Mouse (Mus musculus) kidney, postnatal 0 days (tissue): ENCODE measurements around the gene Spi1. TPM values are rescaled to one million over a fixed set of nuclear protein-coding genes. Genes with fewer than 3 reads are reported as not detected.
"Not testable (repeated sequence)": the region's sequence is repeated elsewhere in the genome, so short reads cannot be mapped to it uniquely, and the experiment has no call there.

Experiments
- ATAC-seq: fragments of 200-750 bp; cut with Nextera tagmentation; replicated peaks from 2 replicates; pipeline ENCODE4 v1.8.0; 2017; ENCODE audit warnings: low read depth, moderate number of reproducible peaks, moderate TSS enrichment, moderate library complexity; ENCODE audit not compliant: low FRiP score
- DNase-seq: peaks from one replicate; pipeline ENCODE4 v3.0.0-alpha.2; 2016; ENCODE audit warnings: low spot score
- H3K27ac ChIP-seq: fragments of 300-500 bp; sonication (generic); 2 replicates; pipeline ENCODE4 v1.5.1; 2014; ENCODE audit warnings: mild to moderate bottlenecking
- H3K27me3 ChIP-seq: fragments of 300-500 bp; sonication (generic); 2 replicates; pipeline ENCODE4 v1.6.1; 2014; ENCODE audit warnings: low read length, mixed read lengths; ENCODE audit not compliant: insufficient read depth
- H3K36me3 ChIP-seq: fragments of 300-500 bp; sonication (generic); 2 replicates; pipeline ENCODE4 v1.6.1; 2014; ENCODE audit warnings: low read length, mixed read lengths; ENCODE audit not compliant: insufficient read depth
- H3K4me1 ChIP-seq: fragments of 300-500 bp; sonication (generic); replicated peaks from 2 replicates; pipeline ENCODE4 v1.6.1; 2014; ENCODE audit warnings: antibody characterized with exemption, low read length, mixed read lengths; ENCODE audit not compliant: insufficient read depth
- H3K4me2 ChIP-seq: fragments of 300-500 bp; sonication (generic); 2 replicates; pipeline ENCODE4 v1.6.1; 2014; ENCODE audit warnings: mild to moderate bottlenecking, low read length, moderate library complexity, mixed read lengths
- H3K4me3 ChIP-seq: fragments of 300-500 bp; sonication (generic); replicated peaks from 2 replicates; pipeline ENCODE4 v1.5.1; 2014; ENCODE audit warnings: low read depth, low read length
- H3K9ac ChIP-seq: fragments of 300-500 bp; sonication (generic); 2 replicates; pipeline ENCODE4 v1.6.1; 2014; ENCODE audit warnings: low read depth, low read length
- H3K9me3 ChIP-seq: fragments of 300-500 bp; sonication (generic); replicated peaks from 2 replicates; pipeline ENCODE4 v1.6.1; 2016; ENCODE audit warnings: low read length, inconsistent platforms, mixed read lengths
- CTCF ChIP-seq: IDR thresholded peaks from 2 replicates; pipeline ENCODE4 v1.5.1; 2016; ENCODE audit warnings: antibody characterized with exemption, low read depth, mild to moderate bottlenecking, moderate library complexity
- WGBS: fragments of 180-500 bp; shearing (Covaris S2); extraction: QIAGEN DNeasy Blood & Tissue Kit; methylation state at CpG from one replicate; pipeline ENCODE4 v1.1.7; 2014; 5-methylcytosine and 5-hydroxymethylcytosine counted together
- polyA plus RNA-seq: library from polyadenylated mRNA; unstranded; fragments of >200 nt; fragmentation: Nextera tagmentation; extraction: Ambion mirVana; gene quantifications from 2 replicates; pipeline ENCODE4 v1.2.1, GENCODE M21; 2015

The Spi1 gene
- polyA plus RNA-seq, result 4.4 and 6.0 TPM in 2 replicates

DNA sequence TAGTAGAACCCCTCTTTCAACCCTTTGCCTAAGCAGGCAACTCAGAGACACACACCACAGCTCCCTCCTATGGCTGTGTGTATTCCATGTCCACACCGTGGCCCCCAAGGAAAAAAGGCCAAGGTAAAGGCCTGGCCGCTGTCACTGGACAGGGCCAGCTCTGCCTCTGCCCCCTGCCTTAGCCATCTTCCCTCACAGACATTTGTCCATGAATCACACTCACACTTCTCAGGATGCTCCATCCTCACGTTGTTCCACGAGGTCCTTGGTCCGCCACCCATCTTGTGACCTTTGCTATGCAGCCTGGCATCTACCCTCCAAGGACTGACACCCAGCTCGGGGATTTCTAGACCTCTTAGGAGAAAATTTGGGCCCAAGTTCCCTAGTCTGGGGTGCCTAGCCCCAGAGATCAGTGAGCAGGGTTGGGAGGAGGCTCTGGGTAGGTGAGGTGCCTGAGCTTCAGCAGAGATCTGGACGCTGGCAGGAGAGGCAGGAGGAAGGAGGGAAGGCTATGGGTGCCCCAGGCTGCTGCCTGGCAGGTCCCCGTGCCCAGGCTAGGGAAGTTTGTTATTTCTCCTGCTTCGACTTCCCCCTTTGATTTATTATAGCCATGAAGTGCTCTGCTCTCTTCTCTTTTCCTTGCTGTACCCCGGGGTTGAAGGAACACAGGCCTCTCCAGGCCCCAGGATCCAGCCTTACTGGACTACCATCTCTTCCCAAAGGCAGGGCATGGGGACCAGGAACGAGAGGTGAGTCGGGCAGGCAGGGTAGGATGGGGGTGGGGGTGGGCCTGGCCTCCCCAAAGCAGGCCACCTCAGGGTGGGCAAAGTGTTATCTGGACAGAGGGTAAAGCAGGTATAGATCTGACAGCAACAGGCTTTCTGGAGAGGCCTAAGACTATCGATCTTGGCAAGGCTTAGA, at the start of gene Spi1:
Gene Spi1 (plus strand): TSS at position 616 of the 921 bp plus-strand sequence.
- 65% methylated on average over 13 of the region's 13 CpGs for WGBS
- H3K27ac ChIP-seq, result no peak within 1 kb of the TSS

DNA sequence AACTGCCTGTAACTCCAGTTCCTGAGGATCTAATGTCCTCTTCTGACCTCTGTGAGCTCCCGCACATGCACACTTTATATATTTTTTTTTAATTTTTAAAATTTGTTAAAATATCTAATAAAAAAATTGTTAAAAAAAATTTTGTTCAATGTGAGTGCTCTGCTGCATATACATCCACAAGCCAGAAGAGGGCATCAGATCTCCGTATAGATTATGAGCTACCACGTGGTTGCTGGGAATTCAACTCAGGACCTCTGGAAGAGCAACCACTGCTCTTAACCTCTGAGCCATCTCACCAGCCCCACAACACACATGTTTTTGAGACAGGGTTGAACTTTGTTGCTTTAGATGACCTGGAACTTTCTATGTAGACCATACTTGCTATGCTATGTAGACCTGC, 49.2 kb upstream of the Spi1 start:
- ATAC-seq, result no peak
- peak; percentile 55 for TF ChIP-seq CTCF
- H3K4me2 ChIP-seq, result no peak overlapping the region
- no peak overlapping the region for H3K9ac ChIP-seq
- H3K27me3 ChIP-seq, result no peaks in the 10 kb centered on the region
- no peaks in the 10 kb centered on the region for H3K9me3 ChIP-seq
- H3K4me1 ChIP-seq, result no peaks in the 10 kb centered on the region; the same call in 1 of the 2 replicates
- H3K27ac ChIP-seq, result no peak overlapping the region
- peak; percentile 37 for DNase-seq
- 21% methylated on average over 3 of the region's 3 CpGs for WGBS
- no peaks in the 10 kb centered on the region for H3K36me3 ChIP-seq
- no peak overlapping the region for H3K4me3 ChIP-seq

More for the DNA sequence above, at the start of gene Spi1:
- TF ChIP-seq CTCF, result no peak
- Histone ChIP-seq H3K4me2 (no peak within 1 kb of the TSS), H3K9me3 (no peaks in the 10 kb centered on the region), H3K4me3 (no peak within 1 kb of the TSS), H3K9ac (no peak within 1 kb of the TSS), H3K27me3 (no peaks in the 10 kb centered on the region), H3K36me3 (no peaks in the 10 kb centered on the region), H3K4me1 (0 out of 2 replicates have a peak, but pooled peaks cover 3% of the 10 kb centered on the region)
- no peak for DNase-seq
- no peak for ATAC-seq

DNA sequence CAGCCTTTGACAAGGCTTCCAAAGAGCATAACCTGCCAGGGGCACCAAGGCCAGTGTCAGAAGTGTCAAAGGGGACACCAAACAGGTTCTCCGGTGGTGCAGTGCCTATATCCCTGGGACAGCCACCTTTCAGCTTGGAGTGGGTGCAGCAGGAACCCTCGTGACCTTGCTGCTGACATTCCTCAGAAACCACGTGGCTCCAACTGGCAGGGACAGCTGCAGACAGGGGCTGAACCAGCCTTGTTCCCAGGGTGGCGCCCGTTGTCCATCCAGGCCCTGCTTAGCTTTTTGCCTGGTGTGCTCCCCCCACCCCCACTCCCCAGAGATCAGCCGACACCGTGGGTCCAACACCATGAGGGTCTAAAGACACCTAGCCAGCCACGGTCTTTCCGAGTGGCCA, 46.8 kb upstream of the Spi1 start, which contains the start of gene Rapsn:
Gene Rapsn (plus strand): TSS at position 236 of the 400 bp plus-strand sequence.
- Histone ChIP-seq H3K9ac (no peak within 1 kb of the TSS), H3K27ac (no peak within 1 kb of the TSS), H3K9me3 (no peaks in the 10 kb centered on the region), H3K4me1 (no peaks in the 10 kb centered on the region; the same call in 1 of the 2 replicates), H3K4me2 (no peak within 1 kb of the TSS), H3K36me3 (no peaks in the 10 kb centered on the region), H3K4me3 (no peak within 1 kb of the TSS), H3K27me3 (no peaks in the 10 kb centered on the region)
- 51% methylated on average over 9 of the region's 9 CpGs for WGBS
- DNase-seq (peak; percentile 16), ATAC-seq (peak; percentile 59)
- TF ChIP-seq CTCF, result no peak

DNA sequence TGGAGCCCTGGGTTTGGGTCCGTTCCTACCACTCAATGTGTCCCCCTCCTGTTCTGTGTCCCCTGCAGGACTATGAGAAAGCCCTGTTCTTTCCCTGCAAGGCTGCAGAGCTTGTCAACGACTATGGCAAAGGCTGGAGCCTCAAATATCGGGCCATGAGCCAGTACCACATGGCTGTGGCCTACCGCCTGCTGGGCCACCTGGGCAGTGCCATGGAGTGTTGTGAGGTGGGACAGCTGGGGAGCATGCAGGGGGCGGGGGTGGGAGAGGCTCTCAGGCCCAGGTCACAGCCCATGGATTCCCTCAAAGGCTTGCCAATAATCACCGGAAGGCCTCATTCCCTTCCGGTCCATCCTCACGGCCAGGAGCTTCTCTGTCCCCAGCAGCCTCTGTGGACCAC, 40.4 kb upstream of the Spi1 start:
- no peak for ATAC-seq
- H3K9ac ChIP-seq, result no peak overlapping the region
- H3K27ac ChIP-seq, result no peak overlapping the region
- no peak overlapping the region for H3K4me2 ChIP-seq
- H3K9me3 ChIP-seq, result no peaks in the 10 kb centered on the region
- no peak overlapping the region for H3K4me3 ChIP-seq
- no peak for DNase-seq
- TF ChIP-seq CTCF, result no peak
- whole genome bisulfite sequencing, result 77% methylated on average over 8 of the region's 8 CpGs
- H3K4me1 ChIP-seq, result peaks cover 3% of the 10 kb centered on the region; the same call in 1 of the 2 replicates
- no peaks in the 10 kb centered on the region for H3K27me3 ChIP-seq
- H3K36me3 ChIP-seq, result no peaks in the 10 kb centered on the region

DNA sequence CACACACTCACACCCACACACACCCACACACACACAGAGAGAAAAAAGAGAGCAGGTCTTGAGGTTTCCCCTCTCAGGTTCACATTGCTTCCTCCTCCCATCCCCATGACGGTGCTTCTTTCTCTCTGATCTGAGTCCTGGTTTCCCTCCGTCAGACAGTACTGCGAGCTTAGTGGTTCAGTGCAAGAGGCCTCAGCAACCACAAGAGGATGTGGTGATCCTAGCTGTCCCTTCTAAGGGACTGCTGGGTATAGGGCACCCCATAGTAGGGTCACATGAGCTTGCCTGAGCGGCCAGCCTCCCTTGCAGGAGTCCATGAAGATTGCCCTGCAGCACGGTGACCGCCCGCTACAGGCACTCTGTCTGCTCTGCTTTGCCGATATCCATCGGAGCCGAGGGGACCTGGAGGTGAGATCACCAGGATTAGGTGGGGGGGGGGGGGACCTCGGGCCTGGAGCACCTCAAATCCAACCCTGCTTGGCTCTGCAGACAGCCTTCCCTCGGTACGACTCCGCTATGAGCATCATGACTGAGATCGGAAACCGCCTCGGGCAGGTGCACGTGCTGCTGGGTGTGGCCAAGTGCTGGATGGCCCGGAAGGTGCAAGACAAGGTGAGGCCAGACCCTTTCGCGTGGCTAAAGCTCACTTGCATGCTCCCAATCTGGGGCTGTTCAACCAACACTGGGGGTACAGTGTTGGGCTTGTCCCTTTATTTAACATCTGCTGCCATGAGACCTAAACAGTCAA, 39.4 kb upstream of the Spi1 start:
- H3K9me3 ChIP-seq, result no peaks in the 10 kb centered on the region
- no peaks in the 10 kb centered on the region for H3K36me3 ChIP-seq
- no peak overlapping the region for H3K4me3 ChIP-seq
- no peak overlapping the region for H3K27ac ChIP-seq
- H3K4me1 ChIP-seq, result peaks cover 5% of the 10 kb centered on the region; the same call in 1 of the 2 replicates
- H3K27me3 ChIP-seq, result no peaks in the 10 kb centered on the region
- WGBS, result 66% methylated on average over 21 of the region's 21 CpGs
- no peak for DNase-seq
- no peak overlapping the region for H3K9ac ChIP-seq
- no peak overlapping the region for H3K4me2 ChIP-seq
- peak; percentile 15; the same call in 1 of the 2 replicates for ATAC-seq
- no peak for TF ChIP-seq CTCF

DNA sequence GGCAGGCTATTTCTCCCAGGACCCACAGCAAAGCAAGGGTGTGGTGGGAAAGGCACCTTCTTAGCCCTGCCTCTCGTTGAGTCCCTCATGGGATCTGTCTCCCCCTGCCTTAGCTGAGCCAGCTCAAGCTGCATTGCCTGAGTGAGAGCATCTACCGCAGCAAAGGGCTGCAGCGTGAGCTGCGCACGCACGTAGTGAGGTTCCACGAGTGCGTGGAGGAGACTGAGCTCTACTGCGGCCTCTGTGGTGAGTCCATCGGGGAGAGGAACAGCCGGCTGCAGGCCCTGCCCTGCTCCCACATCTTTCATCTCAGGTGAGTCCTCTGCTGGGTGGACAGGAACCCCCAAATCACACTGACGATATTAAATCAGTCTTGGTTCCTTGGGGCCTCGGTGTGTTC, 37.5 kb upstream of the Spi1 start:
- H3K9ac ChIP-seq, result no peak overlapping the region
- H3K27me3 ChIP-seq, result no peaks in the 10 kb centered on the region
- no peak overlapping the region for H3K27ac ChIP-seq
- no peak for TF ChIP-seq CTCF
- H3K36me3 ChIP-seq, result no peaks in the 10 kb centered on the region
- ATAC-seq, result no peak
- no peaks in the 10 kb centered on the region for H3K9me3 ChIP-seq
- 74% methylated on average over 13 of the region's 13 CpGs for WGBS
- H3K4me1 ChIP-seq, result peaks cover 5% of the 10 kb centered on the region; the same call in 1 of the 2 replicates
- no peak overlapping the region for H3K4me3 ChIP-seq
- no peak for DNase-seq
- no peak overlapping the region for H3K4me2 ChIP-seq

DNA sequence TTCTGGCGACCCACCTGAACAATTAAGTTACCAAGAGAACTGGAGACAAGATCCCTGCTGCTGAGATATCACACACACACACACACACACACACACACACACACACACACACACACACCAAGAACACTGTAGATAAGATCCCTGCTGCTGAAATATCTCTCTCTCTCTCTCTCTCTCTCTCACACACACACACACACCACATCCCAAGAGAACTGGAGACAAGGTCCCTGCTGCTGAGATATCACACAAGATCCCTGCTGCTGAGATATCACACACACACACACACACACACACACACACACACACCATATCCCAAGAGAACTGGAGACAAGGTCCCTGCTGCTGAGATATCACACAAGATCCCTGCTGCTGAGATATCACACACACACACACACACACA, 36.4 kb upstream of the Spi1 start:
- H3K27ac ChIP-seq, result not testable (repeated sequence)

More for the DNA sequence above, 36.4 kb upstream of the Spi1 start:
- H3K9me3 ChIP-seq, H3K4me3 ChIP-seq, ATAC-seq, H3K27me3 ChIP-seq, H3K36me3 ChIP-seq, DNase-seq, H3K4me1 ChIP-seq, H3K4me2 ChIP-seq, H3K9ac ChIP-seq: not testable (repeated sequence)
- WGBS, result 75% methylated on average over 1 of the region's 1 CpGs
